Mouse (Mus musculus): ENCODE data around the gene Pou2f3.

- peak; percentile 72 for TF ChIP-seq CTCF (conservative IDR thresholded peaks at IDR 0.05; ENCODE audit: insufficient read depth, insufficient read length, low read depth, low read length)
- TF ChIP-seq POLR2A (IDR thresholded peaks at IDR 0.05; ENCODE audit: low read depth, low read length) = no peak
These were observed 742 bp upstream of the Pou2f3 start for GRCm38 (mm10) chr9:43210771-43211450.
